Mouse (Mus musculus) natural killer cell, adult 2 months (primary cell): ENCODE data around the gene Gm5737.
A peak's percentile ranks its signal among the peaks of the same experiment; 100 is the strongest.

Experiments
- DNase-seq, 2 experiments: peaks; one replicate each; pipeline ENCODE4 v3.0.0; 2022; ENCODE audit warnings: low spot score in 2 of 2

Gene Gm5737

GRCm38 (mm10) chr7:120811834-120812415 is at the start of gene Gm5737:
Gm5737 (plus strand) TSS chr7:120812365.
- DNase-seq, result no peak

- DNase-seq, result no peak
Observed at GRCm38 (mm10) chr7:120767369-120767768, 44.8 kb upstream of the Gm5737 start.

- no peak for DNase-seq
Observed at GRCm38 (mm10) chr7:120771389-120771788, 40.8 kb upstream of the Gm5737 start.

GRCm38 (mm10) chr7:120778012-120778411 is 34.2 kb upstream of the Gm5737 start:
- no peak for DNase-seq

GRCm38 (mm10) chr7:120795544-120795943 is 16.6 kb upstream of the Gm5737 start:
- DNase-seq, result no peak

- no peak for DNase-seq
Observed at GRCm38 (mm10) chr7:120796369-120796768, 15.8 kb upstream of the Gm5737 start.

GRCm38 (mm10) chr7:120803268-120803667 is 8.9 kb upstream of the Gm5737 start:
- no peak for DNase-seq

- DNase-seq, result no peak
Observed at GRCm38 (mm10) chr7:120809705-120810104, 2.5 kb upstream of the Gm5737 start.

- DNase-seq, result no peak
Observed at GRCm38 (mm10) chr7:120817552-120817951, 5.4 kb downstream of the Gm5737 start.

- DNase-seq, result no peak
Observed at GRCm38 (mm10) chr7:120819386-120819785, 7.2 kb downstream of the Gm5737 start.

GRCm38 (mm10) chr7:120823248-120823647 is 11.1 kb downstream of the Gm5737 start:
- DNase-seq, result peak; percentile 31 to 59

GRCm38 (mm10) chr7:120825097-120825496 is 12.9 kb downstream of the Gm5737 start:
- no peak for DNase-seq

GRCm38 (mm10) chr7:120826408-120826807 is 14.2 kb downstream of the Gm5737 start:
- DNase-seq, result no peak

- DNase-seq, result peak; percentile 46 to 51
Observed at GRCm38 (mm10) chr7:120830431-120831381, 18.5 kb downstream of the Gm5737 start.

- DNase-seq, result no peak
Observed at GRCm38 (mm10) chr7:120834426-120834825, 22.3 kb downstream of the Gm5737 start.

GRCm38 (mm10) chr7:120834863-120835372 is 22.8 kb downstream of the Gm5737 start:
- DNase-seq, result peak; percentile 75 to 78

GRCm38 (mm10) chr7:120835449-120836359 is 23.5 kb downstream of the Gm5737 start:
- peak; percentile 96 to 97 for DNase-seq

- no peak for DNase-seq
Observed at GRCm38 (mm10) chr7:120836361-120836760, 24.2 kb downstream of the Gm5737 start.

GRCm38 (mm10) chr7:120838436-120839160 is 26.4 kb downstream of the Gm5737 start:
- DNase-seq, result no peak

GRCm38 (mm10) chr7:120839786-120840185 is 27.6 kb downstream of the Gm5737 start:
- no peak for DNase-seq
